Mouse (Mus musculus) liver, embryonic 13.5 days (tissue): ENCODE data around the gene Cd247. TPM values are rescaled to one million over a fixed set of nuclear protein-coding genes. Genes with fewer than 3 reads are reported as not detected.

ENCODE experiments used
- ATAC-seq: fragments of 200-750 bp; cut with Nextera tagmentation; 2 replicates; pipeline ENCODE4 v1.8.0; 2017; ENCODE audit warnings: low read depth, mild to moderate bottlenecking, moderate number of reproducible peaks, moderate library complexity
- DNase-seq: peaks from one replicate; pipeline ENCODE4 v3.0.0; 2022
- H3K27ac ChIP-seq: fragments of 300-500 bp; sonication (generic); 2 replicates; pipeline ENCODE4 v1.5.1; 2015; ENCODE audit warnings: moderate library complexity, mild to moderate bottlenecking, inconsistent platforms
- H3K27me3 ChIP-seq: fragments of 300-500 bp; sonication (generic); 2 replicates; pipeline ENCODE4 v1.6.1; 2015; ENCODE audit warnings: mild to moderate bottlenecking, inconsistent platforms
- H3K36me3 ChIP-seq: fragments of 300-500 bp; sonication (generic); 2 replicates; pipeline ENCODE4 v1.6.1; 2015; ENCODE audit warnings: mild to moderate bottlenecking, inconsistent platforms
- H3K4me1 ChIP-seq: fragments of 300-500 bp; sonication (generic); replicated peaks from 2 replicates; pipeline ENCODE4 v1.6.1; 2015; ENCODE audit warnings: inconsistent platforms
- H3K4me2 ChIP-seq: fragments of 300-500 bp; sonication (generic); 2 replicates; pipeline ENCODE4 v1.6.1; 2015; ENCODE audit warnings: inconsistent platforms, mild to moderate bottlenecking, moderate library complexity
- H3K4me3 ChIP-seq: fragments of 300-500 bp; sonication (generic); replicated peaks from 2 replicates; pipeline ENCODE4 v1.5.1; 2015; ENCODE audit warnings: mild to moderate bottlenecking, inconsistent platforms
- H3K9ac ChIP-seq: fragments of 300-500 bp; sonication (generic); 2 replicates; pipeline ENCODE4 v1.6.1; 2015; ENCODE audit warnings: mild to moderate bottlenecking, inconsistent platforms
- H3K9me3 ChIP-seq: fragments of 300-500 bp; sonication (generic); replicated peaks from 2 replicates; pipeline ENCODE4 v1.6.1; 2016; ENCODE audit warnings: inconsistent platforms
- WGBS: fragments of 180-500 bp; shearing (Covaris S2); methylation state at CpG from one replicate; pipeline ENCODE4 v1.1.7; 2015; ENCODE audit not compliant: insufficient replicate concordance; 5-methylcytosine and 5-hydroxymethylcytosine counted together
- polyA plus RNA-seq: library from polyadenylated mRNA; unstranded; fragments of >200 nt; fragmentation: Nextera tagmentation; extraction: Ambion mirVana; gene quantifications from 2 replicates; pipeline ENCODE4 v1.2.1, GENCODE M21; 2015

The Cd247 gene
- polyA plus RNA-seq, 1 experiment from 2014 or later, result 0.30 TPM

DNA sequence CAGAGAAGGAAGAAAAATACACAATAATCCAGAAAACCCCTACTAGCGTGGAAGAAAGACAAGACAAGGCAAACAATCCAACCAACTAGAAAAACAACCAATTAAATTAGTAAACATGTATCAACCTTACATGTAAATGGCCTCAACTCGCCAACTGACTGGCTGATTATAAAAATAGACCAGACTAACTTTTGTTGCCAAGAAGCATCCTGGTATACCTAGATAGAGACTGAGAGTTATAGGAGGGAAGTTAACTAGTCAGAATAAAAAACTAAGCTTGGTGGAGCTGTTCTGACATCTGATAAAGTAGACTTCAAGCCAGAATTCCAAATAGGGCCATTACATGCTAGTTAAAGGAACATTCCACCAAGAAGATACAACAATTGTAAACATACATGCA is 136.7 kb downstream of the Cd247 start:
- no peak overlapping the region for H3K4me3 ChIP-seq
- 72% methylated on average over 2 of the region's 2 CpGs for WGBS
- H3K4me1 ChIP-seq, result peaks cover 13% of the 10 kb centered on the region; the same call in 1 of the 2 replicates
- H3K9me3 ChIP-seq, result no peaks in the 10 kb centered on the region
- ATAC-seq (no peak), DNase-seq (no peak)
- no peak overlapping the region for H3K4me2 ChIP-seq
- H3K36me3 ChIP-seq, result 0 out of 2 replicates have a peak, but pooled peaks cover 2% of the 10 kb centered on the region
- H3K9ac ChIP-seq, result no peak overlapping the region
- H3K27ac ChIP-seq, result no peak overlapping the region
- H3K27me3 ChIP-seq, result no peaks in the 10 kb centered on the region

Other genes with a start within 250 kb of the Cd247 start
- 31.9 and 36.0 TPM in 2 replicates for gene Mpzl1, start 154.1 kb upstream of the Cd247 start, polyA plus RNA-seq
- gene Rcsd1, start 78.9 kb upstream of the Cd247 start, polyA plus RNA-seq, result 7.5 and 8.3 TPM in 2 replicates
- 334 and 344 TPM in 2 replicates for gene Creg1, start 24.9 kb upstream of the Cd247 start, polyA plus RNA-seq
- 4.3 and 5.5 TPM in 2 replicates for gene Pou2f1, start 214.0 kb downstream of the Cd247 start, polyA plus RNA-seq